Mouse (Mus musculus) ES-E14 (cell line): ENCODE measurements at regions not wholly inside any gene's neighbourhood (a gene's known extent, or its start where the extent isn't known, plus 50 kb on each side); places are given as distances from the start of the nearest gene placed in this dataset.

ENCODE experiments used
- DNase-seq: peaks from one replicate; pipeline ENCODE4 v3.0.0-alpha.2; 2013; ENCODE audit warnings: low read depth, low spot score
- H3K27ac ChIP-seq: 2 replicates; pipeline ENCODE4 v1.5.1; 2012; ENCODE audit warnings: low read depth, mild to moderate bottlenecking, low read length, moderate library complexity, mixed read lengths; ENCODE audit not compliant: poor library complexity, insufficient read depth, severe bottlenecking
- H3K36me3 ChIP-seq: 2 replicates; pipeline ENCODE4 v1.6.1; 2012; ENCODE audit warnings: mild to moderate bottlenecking, low read length, moderate library complexity, mixed read lengths; ENCODE audit not compliant: control insufficient read depth, poor library complexity, insufficient read depth, severe bottlenecking
- H3K4me1 ChIP-seq, 2 experiments: fragments of 150-350 bp in 1 of 2; sonication (generic) in 1 of 2; 2 replicates each; pipeline ENCODE4 v1.6.1; 2012; ENCODE audit warnings: low read length in 2 of 2, mild to moderate bottlenecking in 1 of 2, mixed read lengths in 1 of 2; ENCODE audit not compliant: control insufficient read depth in 2 of 2, insufficient read depth in 2 of 2, poor library complexity in 1 of 2
- H3K4me3 ChIP-seq, 2 experiments: fragments of 150-350 bp in 1 of 2; sonication (generic) in 1 of 2; 2 replicates each; pipeline ENCODE4 v1.5.1; 2012; ENCODE audit warnings: low read length in 2 of 2, low read depth in 1 of 2, mild to moderate bottlenecking in 1 of 2, mixed read lengths in 1 of 2; ENCODE audit not compliant: insufficient read depth in 1 of 2, poor library complexity in 1 of 2, severe bottlenecking in 1 of 2
- H3K9ac ChIP-seq: 2 replicates; pipeline ENCODE4 v1.6.1; 2012; ENCODE audit warnings: low read depth, mild to moderate bottlenecking, low read length, mixed read lengths; ENCODE audit not compliant: poor library complexity, insufficient read depth, severe bottlenecking
- H3K9me3 ChIP-seq: fragments of 150-350 bp; sonication (generic); 2 replicates; pipeline ENCODE4 v1.6.1; 2012; ENCODE audit warnings: low read depth, mild to moderate bottlenecking, low read length; ENCODE audit not compliant: control insufficient read depth, insufficient read depth
- CHD2 ChIP-seq: IDR thresholded peaks from 2 replicates; pipeline ENCODE4 v1.6.1; 2014; ENCODE audit warnings: mild to moderate bottlenecking, low read depth, low read length, inconsistent platforms
- HCFC1 ChIP-seq: IDR thresholded peaks from 2 replicates; pipeline ENCODE4 v1.6.1; 2012; ENCODE audit warnings: low read length, inconsistent platforms, borderline replicate concordance; ENCODE audit not compliant: insufficient read depth
- MAFK ChIP-seq: IDR thresholded peaks from 2 replicates; pipeline ENCODE4 v1.6.1; 2014; ENCODE audit warnings: mild to moderate bottlenecking, low read depth, low read length, inconsistent platforms; ENCODE audit not compliant: insufficient read depth
- ZC3H11A ChIP-seq: IDR thresholded peaks from 2 replicates; pipeline ENCODE4 v1.6.1; 2012; ENCODE audit warnings: low read depth, mild to moderate bottlenecking, inconsistent platforms, low read length, borderline replicate concordance
- ZNF384 ChIP-seq: IDR thresholded peaks from 2 replicates; pipeline ENCODE4 v1.6.1; 2012; ENCODE audit warnings: low read depth, low read length, inconsistent platforms
- in situ Hi-C, 2 experiments: fragments of 600-800 bp; cut with MboI; formaldehyde crosslinking; loops; one replicate each; pipeline ENCODE4 v1.15.1; 2025; ENCODE audit warnings: low sequenced_read_pairs in 2 of 2, inconsistent platforms in 1 of 2; ENCODE audit not compliant: unreplicated experiment in 2 of 2

DNA sequence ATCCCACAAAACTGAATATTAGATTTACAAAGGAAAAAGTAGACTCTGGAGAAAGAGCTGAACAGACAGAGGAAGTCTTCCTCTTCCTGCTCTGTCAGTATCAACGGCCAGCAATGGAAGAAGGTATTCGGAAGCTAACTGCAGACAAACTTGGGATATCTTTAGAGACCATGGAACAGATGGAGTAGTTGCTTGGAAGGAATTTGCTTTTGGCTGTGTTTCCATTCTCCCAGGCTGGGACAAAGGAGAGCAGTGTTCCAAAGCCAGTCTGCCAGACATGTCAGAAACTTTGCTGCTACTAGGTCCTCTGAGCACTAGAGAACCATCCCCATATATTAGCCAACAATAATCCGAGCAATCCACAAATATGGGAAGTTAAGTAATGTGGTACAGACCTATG lies 132.5 kb upstream of the Usp38 start:
- no peak for DNase-seq
- Histone ChIP-seq H3K36me3 (no peaks in the 10 kb centered on the region), H3K27ac (no peak overlapping the region), H3K4me1 (no peaks in the 10 kb centered on the region), H3K4me3 (no peak overlapping the region), H3K9me3 (no peaks in the 10 kb centered on the region), H3K9ac (no peak overlapping the region)
- in situ Hi-C loops, result no loop called here
- TF ChIP-seq MAFK (no peak), ZC3H11A (no peak), CHD2 (no peak), ZNF384 (no peak), HCFC1 (no peak)

DNA sequence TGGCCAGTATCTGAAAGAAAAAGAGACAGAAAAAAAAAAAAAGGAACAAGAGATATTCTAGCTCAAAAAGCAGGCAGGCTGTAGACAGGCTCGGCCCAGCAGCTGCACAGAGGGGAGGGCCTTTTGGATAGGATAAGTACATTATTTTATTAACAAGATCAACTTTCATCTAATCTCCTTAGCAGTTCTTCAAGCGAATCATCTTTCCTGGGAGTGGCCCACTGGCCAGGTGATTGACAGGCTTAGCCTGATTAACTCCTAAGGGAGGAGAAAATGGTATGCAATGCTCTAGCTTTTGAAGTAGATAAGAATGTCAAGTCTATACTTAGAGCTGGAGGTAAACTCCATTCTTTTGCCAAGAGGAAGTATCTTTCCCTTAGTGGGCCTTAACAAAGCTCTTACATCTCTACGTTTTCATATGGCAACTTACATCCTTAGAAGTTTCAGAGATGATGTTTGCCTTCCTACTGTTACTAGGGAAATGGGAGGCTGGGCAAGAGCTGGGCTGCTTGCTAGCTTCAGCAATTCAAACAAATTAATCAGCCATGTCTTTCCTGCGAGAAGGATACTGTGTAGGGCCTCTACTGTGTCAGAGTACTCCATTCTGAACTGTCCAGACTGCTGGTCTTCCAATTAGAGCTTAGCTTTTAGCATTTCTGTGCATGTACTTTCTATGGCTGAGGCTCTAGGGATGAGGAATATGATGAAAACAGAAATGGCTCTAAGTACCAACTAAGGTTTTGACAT lies 92.2 kb upstream of the Usp38 start:
- no peak for DNase-seq
- no peak overlapping the region for H3K27ac ChIP-seq
- no peak overlapping the region for H3K4me3 ChIP-seq
- TF ChIP-seq ZC3H11A, result no peak
- no peak for TF ChIP-seq ZNF384
- no peak for TF ChIP-seq CHD2
- no peak for TF ChIP-seq MAFK
- no peak for TF ChIP-seq HCFC1
- no peaks in the 10 kb centered on the region for H3K36me3 ChIP-seq
- in situ Hi-C loops, result no loop called here
- no peaks in the 10 kb centered on the region for H3K9me3 ChIP-seq
- no peaks in the 10 kb centered on the region for H3K4me1 ChIP-seq
- no peak overlapping the region for H3K9ac ChIP-seq

DNA sequence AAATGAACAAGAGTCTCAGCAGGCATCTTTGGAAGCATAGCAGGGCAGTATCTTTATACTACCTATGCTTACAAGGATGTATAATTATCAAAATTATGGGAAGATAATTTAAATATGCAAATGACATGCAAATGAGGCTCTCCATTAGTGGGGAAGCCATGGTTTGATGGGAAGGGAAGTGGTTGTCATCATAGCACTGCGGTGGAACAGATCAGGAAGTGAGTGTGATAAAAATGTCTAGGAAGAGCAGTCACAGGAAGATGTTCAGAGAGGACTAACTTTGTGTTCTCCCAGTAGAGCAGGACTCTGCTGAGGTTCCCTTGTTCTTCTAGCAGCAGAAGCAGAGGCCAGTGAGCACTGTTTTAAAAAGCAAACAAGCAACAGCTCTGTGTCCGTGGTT lies 84.2 kb upstream of the Usp38 start:
- H3K4me1 ChIP-seq, result peaks cover 0 to 3% of the 10 kb centered on the region in 2 experiments; a peak in 1 of 4 replicates
- H3K4me3 ChIP-seq, result no peak overlapping the region
- DNase-seq, result no peak
- no peaks in the 10 kb centered on the region for H3K36me3 ChIP-seq
- no peak for TF ChIP-seq ZC3H11A
- TF ChIP-seq CHD2, result no peak
- no peak for TF ChIP-seq ZNF384
- TF ChIP-seq HCFC1, result no peak
- TF ChIP-seq MAFK, result no peak
- in situ Hi-C loops, result no loop called here
- no peaks in the 10 kb centered on the region for H3K9me3 ChIP-seq
- no peak overlapping the region for H3K9ac ChIP-seq
- no peak overlapping the region for H3K27ac ChIP-seq

DNA sequence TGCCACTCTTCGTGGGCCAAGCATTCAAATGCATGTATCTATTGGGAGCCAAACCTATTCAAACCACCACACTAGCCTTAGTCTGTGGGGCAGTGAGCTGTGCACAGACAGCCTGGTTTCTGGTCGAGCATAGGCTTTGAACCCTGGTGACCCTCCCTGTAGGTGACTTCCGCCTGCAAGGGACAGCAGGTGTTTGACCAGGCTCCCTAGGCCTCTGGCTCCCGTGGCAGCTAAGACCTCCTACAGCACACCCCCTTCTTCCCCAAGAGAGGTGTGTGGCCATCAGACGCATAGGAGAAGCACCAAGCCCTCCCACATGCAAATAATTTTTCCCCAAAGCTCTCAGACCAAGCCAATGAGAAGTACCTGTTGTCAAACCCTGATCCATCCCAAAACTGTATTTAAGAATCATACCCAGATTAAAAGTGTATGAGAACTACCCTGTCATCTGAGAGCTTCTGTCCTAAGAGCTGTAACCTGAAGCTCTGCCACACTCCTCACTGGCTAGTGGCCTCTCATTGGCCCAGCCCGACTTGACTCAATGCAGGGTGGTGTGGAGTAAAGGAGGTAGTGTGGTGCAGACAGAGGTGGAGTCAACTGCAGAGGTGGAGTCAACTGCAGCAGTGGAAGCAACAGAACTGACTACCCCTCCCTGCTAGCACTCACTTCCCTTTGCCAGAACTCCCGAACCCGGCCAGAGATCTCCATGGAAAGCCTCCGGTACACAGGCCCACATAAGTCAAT lies 82.5 kb upstream of the Usp38 start:
- peaks cover 0 to 3% of the 10 kb centered on the region in 2 experiments; a peak in 1 of 4 replicates for H3K4me1 ChIP-seq
- TF ChIP-seq CHD2, result no peak
- TF ChIP-seq ZC3H11A, result no peak
- TF ChIP-seq ZNF384, result no peak
- no peak for TF ChIP-seq MAFK
- TF ChIP-seq HCFC1, result no peak
- in situ Hi-C loops, result no loop called here
- H3K27ac ChIP-seq, result no peak overlapping the region
- no peak overlapping the region for H3K9ac ChIP-seq
- DNase-seq, result peak; percentile 21
- H3K36me3 ChIP-seq, result no peaks in the 10 kb centered on the region
- peak overlapping the region in 1 of 2 experiments; percentile 20; a peak in 1 of 4 replicates for H3K4me3 ChIP-seq
- no peaks in the 10 kb centered on the region for H3K9me3 ChIP-seq
